Mouse (Mus musculus): ENCODE measurements around the gene Med16. TPM values are rescaled to one million over a fixed set of nuclear protein-coding genes. Genes with fewer than 3 reads are reported as not detected.

The Med16 gene
- total RNA-seq, 2 experiments from 2014 or later: 57.5 to 59.8 TPM

- peak; percentile 79 to 84 for DNase-seq (ENCODE audit: low spot score in 2 of 2)
- intact Hi-C loops (cut with DNase I): no loop called here
These were observed 55.3 kb downstream of the Med16 start for GRCm38 (mm10) chr10:79853392-79853791.

DNA sequence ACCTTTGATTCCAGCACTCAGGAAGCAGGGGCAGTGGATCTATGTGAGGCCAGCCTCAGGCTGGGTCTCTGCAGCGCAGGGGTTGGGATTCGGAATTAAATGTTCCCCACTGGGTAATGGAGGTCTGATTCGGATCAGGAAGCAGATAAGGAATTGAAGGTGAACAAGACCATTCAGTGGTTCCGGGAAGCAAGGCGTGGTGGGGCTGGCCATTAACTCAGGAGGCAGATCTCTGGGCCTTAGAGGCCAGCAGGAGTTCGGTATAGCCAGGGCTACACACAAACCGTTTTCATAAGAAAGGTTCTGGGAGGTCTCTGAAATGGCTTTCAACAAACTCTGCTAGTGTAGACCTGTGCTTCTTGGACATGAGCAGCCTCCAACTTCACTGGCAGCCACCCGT is 55.9 kb downstream of the Med16 start:
- DNase-seq (ENCODE audit: low spot score in 2 of 2): no peak
- intact Hi-C loops (cut with DNase I): no loop called here

GRCm38 (mm10) chr10:79852107-79852789 is 56.5 kb downstream of the Med16 start:
- intact Hi-C loops (cut with DNase I): no loop called here
- no peak for DNase-seq (ENCODE audit: low spot score in 2 of 2)

DNA sequence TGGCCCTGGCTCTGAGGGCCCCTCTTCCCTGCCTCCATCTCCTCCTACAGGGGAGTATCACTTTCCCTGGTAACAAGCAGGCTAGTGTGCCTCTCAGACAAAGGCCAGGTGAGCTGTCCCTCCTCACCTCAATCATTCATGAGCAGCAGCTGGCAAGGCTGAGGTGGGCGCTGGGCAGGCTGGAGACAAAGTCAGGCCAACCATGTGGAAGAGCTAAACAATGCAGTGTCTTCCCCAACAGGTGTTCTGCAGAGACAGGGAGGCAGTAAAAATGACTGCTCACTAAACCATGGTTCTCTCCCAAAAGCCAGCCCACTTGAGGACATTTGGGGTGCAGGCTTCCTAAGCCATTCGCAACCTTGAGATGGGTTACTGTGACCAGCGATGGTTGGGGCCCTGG is 57.1 kb downstream of the Med16 start:
- intact Hi-C loops (cut with DNase I): no loop called here
- DNase-seq (ENCODE audit: low spot score in 2 of 2): no peak

DNA sequence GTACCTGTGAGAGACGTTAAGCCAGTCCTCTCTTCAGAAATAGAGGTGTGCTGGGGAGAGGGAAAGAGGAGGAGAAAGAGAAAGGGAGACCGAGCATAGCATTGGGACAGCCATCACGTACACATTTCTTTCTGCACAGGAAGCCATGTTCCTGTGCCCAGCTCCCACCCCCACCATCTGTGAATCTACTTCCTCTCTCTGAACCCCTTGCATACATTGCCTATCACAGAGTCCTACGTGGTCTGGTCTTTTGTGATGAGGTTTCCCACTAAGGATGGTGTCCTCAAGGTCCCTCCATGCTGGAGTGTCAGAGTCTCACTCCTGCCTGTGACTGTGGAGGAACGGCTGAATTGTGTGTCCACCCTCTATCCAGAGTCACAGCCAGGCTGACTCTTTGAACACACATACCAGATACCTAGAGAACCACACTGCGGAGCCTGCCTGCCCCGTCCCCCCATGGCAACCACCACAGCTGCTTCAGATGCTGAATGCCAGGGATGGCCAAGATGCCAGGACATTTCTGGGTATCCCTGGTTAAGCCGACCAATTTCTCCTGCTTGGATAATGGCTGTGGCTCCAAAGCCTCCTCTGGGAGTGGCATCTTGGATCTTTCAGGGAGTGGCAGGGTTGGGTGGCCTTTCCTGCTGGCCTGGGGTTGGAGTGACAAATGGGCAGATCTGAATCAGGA is 58.6 kb downstream of the Med16 start:
- intact Hi-C loops (cut with DNase I): no loop called here
- DNase-seq (ENCODE audit: low spot score in 2 of 2): no peak

- DNase-seq (ENCODE audit: low spot score in 2 of 2): no peak
- intact Hi-C loops (cut with DNase I): no loop called here
These were observed 62.2 kb downstream of the Med16 start for GRCm38 (mm10) chr10:79846553-79846952.

Small RNA genes lying within 50 kb of the gene (microRNA-seq; reads per million reads assigned to microRNA genes)
- 0 reads per million in 2 experiments for gene Mir6910

Other genes with a start within 250 kb of the Med16 start
- gene Madcam1, start 244.4 kb downstream of the Med16 start, total RNA-seq (2021): not detected
- 10 to 100 TPM; 82.0 to 82.8 TPM for gene Tpgs1, start 239.6 kb downstream of the Med16 start, total RNA-seq (2021)
- gene Cdc34, start 226.7 kb downstream of the Med16 start, total RNA-seq (2021): 10 to 100 TPM; 75.9 to 78.0 TPM
- 1 to 10 TPM; 1.5 to 2.4 TPM for gene Gzmm, start 219.9 kb downstream of the Med16 start, total RNA-seq (2021)
- gene Bsg, start 204.4 kb downstream of the Med16 start, total RNA-seq (2021): 100 to 1,000 TPM; 650 to 673 TPM
- 100 to 1,000 TPM; 111 to 123 TPM for gene Hcn2, start 192.3 kb downstream of the Med16 start, total RNA-seq (2021)
- gene Polrmt, start 162.3 kb downstream of the Med16 start, total RNA-seq (2021): 10 to 100 TPM; 42.1 to 45.7 TPM
- 1 to 10 TPM; 2.8 to 4.0 TPM for gene Fgf22, start 153.8 kb downstream of the Med16 start, total RNA-seq (2021)
- gene Rnf126, start 142.0 kb downstream of the Med16 start, total RNA-seq (2021): 10 to 100 TPM; 90.9 to 96.0 TPM
- gene Fstl3, start 131.7 kb downstream of the Med16 start, total RNA-seq (2021): 1 to 10 TPM; 2.2 to 2.4 TPM
- gene Prss57, start 118.0 kb downstream of the Med16 start, total RNA-seq (2021): 1 to 10 TPM in 1 of 2 experiments, under 1 TPM in 1; 0.62 to 1.1 TPM
- gene Palm, start 115.4 kb downstream of the Med16 start, total RNA-seq (2021): 100 to 1,000 TPM; 318 to 348 TPM
- gene Misp, start 87.9 kb downstream of the Med16 start, total RNA-seq (2021): 1 to 10 TPM in 1 of 2 experiments, under 1 TPM in 1; 0.62 to 1.7 TPM
- gene Ptbp1, start 54.5 kb downstream of the Med16 start, total RNA-seq (2021): 10 to 100 TPM; 48.5 to 52.3 TPM
- gene Prtn3, start 34.4 kb downstream of the Med16 start, total RNA-seq (2021): 1 to 10 TPM; 1.4 to 2.4 TPM
- 10 to 100 TPM; 51.1 to 53.3 TPM for gene Plppr3, start 34.3 kb downstream of the Med16 start, total RNA-seq (2021)
- not detected for gene Elane, start 22.7 kb downstream of the Med16 start, total RNA-seq (2021)
- gene Cfd, start 18.1 kb downstream of the Med16 start, total RNA-seq (2021): not detected
- gene Gm26602, start 1.9 kb upstream of the Med16 start, total RNA-seq (2021): not detected
- gene Kiss1r, start 8.0 kb upstream of the Med16 start, total RNA-seq (2021): 1 to 10 TPM; 7.1 to 7.8 TPM
- gene R3hdm4, start 12.3 kb upstream of the Med16 start, total RNA-seq (2021): 100 to 1,000 TPM; 366 to 394 TPM
- 1 to 10 TPM; 5.4 to 8.6 TPM for gene Arid3a, start 18.1 kb upstream of the Med16 start, total RNA-seq (2021)
- 10 to 100 TPM; 41.1 to 49.9 TPM for gene Wdr18, start 51.2 kb upstream of the Med16 start, total RNA-seq (2021)
- under 1 TPM; 0.14 to 0.23 TPM for gene Grin3b, start 61.8 kb upstream of the Med16 start, total RNA-seq (2021)
- 100 to 1,000 TPM; 123 to 124 TPM for gene Tmem259, start 75.4 kb upstream of the Med16 start, total RNA-seq (2021)
- gene Cnn2, start 79.7 kb upstream of the Med16 start, total RNA-seq (2021): 1 to 10 TPM; 6.0 to 8.2 TPM
- gene Abca7, start 87.6 kb upstream of the Med16 start, total RNA-seq (2021): 10 to 100 TPM; 10.9 to 12.3 TPM
- 1 to 10 TPM; 3.6 to 4.0 TPM for gene Arhgap45, start 107.7 kb upstream of the Med16 start, total RNA-seq (2021)
- 10 to 100 TPM; 71.3 to 74.8 TPM for gene Polr2e, start 130.9 kb upstream of the Med16 start, total RNA-seq (2021)
- gene Gpx4, start 138.2 kb upstream of the Med16 start, total RNA-seq (2021): 100 to 1,000 TPM; 504 to 528 TPM
- gene Sbno2, start 196.6 kb upstream of the Med16 start, total RNA-seq (2021): 10 to 100 TPM; 17.8 to 17.9 TPM
- gene Stk11, start 206.9 kb upstream of the Med16 start, total RNA-seq (2021): 10 to 100 TPM; 92.1 to 95.0 TPM
- 100 to 1,000 TPM; 372 to 381 TPM for gene Atp5d, start 229.7 kb upstream of the Med16 start, total RNA-seq (2021)
- gene Cbarp, start 231.9 kb upstream of the Med16 start, total RNA-seq (2021): 100 to 1,000 TPM; 487 TPM
- gene Midn, start 239.3 kb upstream of the Med16 start, total RNA-seq (2021): 10 to 100 TPM; 74.3 to 98.7 TPM